Mouse (Mus musculus) limb, embryonic 15.5 days (tissue): ENCODE measurements around the gene Asz1. TPM values are rescaled to one million over a fixed set of nuclear protein-coding genes. Genes with fewer than 3 reads are reported as not detected.

Experiments
- ATAC-seq: fragments of 200-750 bp; cut with Nextera tagmentation; 2 replicates; pipeline ENCODE4 v1.8.0; 2017; ENCODE audit warnings: low read depth, moderate TSS enrichment; ENCODE audit not compliant: insufficient number of reproducible peaks, low FRiP score, low TSS enrichment
- H3K27ac ChIP-seq: fragments of 300-500 bp; sonication (generic); 2 replicates; pipeline ENCODE4 v1.5.1; 2015; ENCODE audit warnings: moderate library complexity, mild to moderate bottlenecking, inconsistent platforms
- H3K27me3 ChIP-seq: fragments of 300-500 bp; sonication (generic); 2 replicates; pipeline ENCODE4 v1.6.1; 2015; ENCODE audit warnings: inconsistent platforms
- H3K36me3 ChIP-seq: fragments of 300-500 bp; sonication (generic); 2 replicates; pipeline ENCODE4 v1.6.1; 2015; ENCODE audit warnings: inconsistent platforms
- H3K4me1 ChIP-seq: fragments of 300-500 bp; sonication (generic); 2 replicates; pipeline ENCODE4 v1.6.1; 2015; ENCODE audit warnings: inconsistent platforms
- H3K4me2 ChIP-seq: fragments of 300-500 bp; sonication (generic); 2 replicates; pipeline ENCODE4 v1.6.1; 2015; ENCODE audit warnings: mild to moderate bottlenecking, inconsistent platforms
- H3K4me3 ChIP-seq: fragments of 300-500 bp; sonication (generic); 2 replicates; pipeline ENCODE4 v1.5.1; 2015; ENCODE audit warnings: mild to moderate bottlenecking, inconsistent platforms
- H3K9ac ChIP-seq: fragments of 300-500 bp; sonication (generic); 2 replicates; pipeline ENCODE4 v1.6.1; 2015; ENCODE audit warnings: inconsistent platforms
- H3K9me3 ChIP-seq: fragments of 300-500 bp; sonication (generic); 2 replicates; pipeline ENCODE4 v1.6.1; 2016; ENCODE audit warnings: inconsistent platforms
- WGBS: fragments of 180-500 bp; shearing (Covaris S2); methylation state at CpG from one replicate; pipeline ENCODE4 v1.1.7; 2015; 5-methylcytosine and 5-hydroxymethylcytosine counted together
- polyA plus RNA-seq: library from polyadenylated mRNA; unstranded; fragments of >200 nt; fragmentation: Nextera tagmentation; extraction: Ambion mirVana; gene quantifications from 2 replicates; pipeline ENCODE4 v1.2.1, GENCODE M21; 2015

Gene Asz1
- not detected in 2 replicates for polyA plus RNA-seq

- Histone ChIP-seq H3K9me3 (no peaks in the 10 kb centered on the region), H3K4me2 (no peak within 1 kb of the TSS), H3K27ac (no peak within 1 kb of the TSS), H3K9ac (no peak within 1 kb of the TSS), H3K4me1 (no peaks in the 10 kb centered on the region), H3K27me3 (no peaks in the 10 kb centered on the region), H3K36me3 (no peaks in the 10 kb centered on the region), H3K4me3 (no peak within 1 kb of the TSS)
- ATAC-seq: no peak
- WGBS: 94% methylated on average over 22 of the region's 22 CpGs
These were observed at the start of gene Asz1 for GRCm38 (mm10) chr6:18108934-18109333. TSS of gene Asz1 (minus strand) at chr6:18109061.

- WGBS: 73% methylated on average over 4 of the region's 4 CpGs
- Histone ChIP-seq H3K27me3 (no peaks in the 10 kb centered on the region), H3K9me3 (no peaks in the 10 kb centered on the region), H3K27ac (no peak overlapping the region), H3K4me1 (no peaks in the 10 kb centered on the region), H3K4me3 (no peak overlapping the region), H3K36me3 (no peaks in the 10 kb centered on the region), H3K4me2 (no peak overlapping the region), H3K9ac (no peak overlapping the region)
- no peak for ATAC-seq
These were observed 44.2 kb upstream of the Asz1 start for GRCm38 (mm10) chr6:18153031-18153430.

GRCm38 (mm10) chr6:18135246-18135645 is 26.4 kb upstream of the Asz1 start:
- H3K4me3 ChIP-seq: no peak overlapping the region
- H3K9ac ChIP-seq: no peak overlapping the region
- H3K36me3 ChIP-seq: no peaks in the 10 kb centered on the region
- WGBS: 19% methylated on average over 1 of the region's 1 CpGs
- ATAC-seq: no peak
- no peaks in the 10 kb centered on the region for H3K9me3 ChIP-seq
- H3K27ac ChIP-seq: no peak overlapping the region
- no peaks in the 10 kb centered on the region for H3K4me1 ChIP-seq
- H3K27me3 ChIP-seq: no peaks in the 10 kb centered on the region
- no peak overlapping the region for H3K4me2 ChIP-seq

GRCm38 (mm10) chr6:18128059-18128458 is 19.2 kb upstream of the Asz1 start:
- WGBS: 81% methylated on average over 4 of the region's 4 CpGs
- H3K9me3 ChIP-seq: no peaks in the 10 kb centered on the region
- H3K4me2 ChIP-seq: no peak overlapping the region
- H3K36me3 ChIP-seq: no peaks in the 10 kb centered on the region
- no peaks in the 10 kb centered on the region for H3K27me3 ChIP-seq
- no peak for ATAC-seq
- H3K9ac ChIP-seq: no peak overlapping the region
- H3K27ac ChIP-seq: no peak overlapping the region
- no peak overlapping the region for H3K4me3 ChIP-seq
- H3K4me1 ChIP-seq: no peaks in the 10 kb centered on the region

GRCm38 (mm10) chr6:18127206-18127983 is 18.5 kb upstream of the Asz1 start:
- no peaks in the 10 kb centered on the region for H3K4me1 ChIP-seq
- 68% methylated on average over 2 of the region's 2 CpGs for WGBS
- H3K4me3 ChIP-seq: no peak overlapping the region
- no peak overlapping the region for H3K9ac ChIP-seq
- no peak for ATAC-seq
- no peak overlapping the region for H3K4me2 ChIP-seq
- H3K9me3 ChIP-seq: no peaks in the 10 kb centered on the region
- H3K27me3 ChIP-seq: no peaks in the 10 kb centered on the region
- no peak overlapping the region for H3K27ac ChIP-seq
- H3K36me3 ChIP-seq: no peaks in the 10 kb centered on the region

GRCm38 (mm10) chr6:18096861-18097260 is 12.0 kb downstream of the Asz1 start:
- Histone ChIP-seq H3K9me3 (no peaks in the 10 kb centered on the region), H3K36me3 (no peaks in the 10 kb centered on the region), H3K27me3 (no peaks in the 10 kb centered on the region), H3K4me3 (no peak overlapping the region), H3K9ac (no peak overlapping the region), H3K27ac (no peak overlapping the region), H3K4me1 (no peaks in the 10 kb centered on the region), H3K4me2 (no peak overlapping the region)
- ATAC-seq: no peak
- 20% methylated on average over 1 of the region's 1 CpGs for WGBS

GRCm38 (mm10) chr6:18089098-18089497 is 19.8 kb downstream of the Asz1 start:
- Histone ChIP-seq H3K9me3 (no peaks in the 10 kb centered on the region), H3K4me2 (no peak overlapping the region), H3K27ac (no peak overlapping the region), H3K9ac (no peak overlapping the region), H3K4me3 (no peak overlapping the region), H3K27me3 (no peaks in the 10 kb centered on the region), H3K36me3 (no peaks in the 10 kb centered on the region), H3K4me1 (no peaks in the 10 kb centered on the region)
- 61% methylated on average over 5 of the region's 5 CpGs for WGBS
- no peak for ATAC-seq

- H3K27me3 ChIP-seq: no peaks in the 10 kb centered on the region
- H3K9me3 ChIP-seq: no peaks in the 10 kb centered on the region
- H3K4me2 ChIP-seq: no peak overlapping the region
- no peak for ATAC-seq
- no peaks in the 10 kb centered on the region for H3K36me3 ChIP-seq
- 51% methylated on average over 5 of the region's 5 CpGs for WGBS
- H3K27ac ChIP-seq: no peak overlapping the region
- no peaks in the 10 kb centered on the region for H3K4me1 ChIP-seq
- no peak overlapping the region for H3K9ac ChIP-seq
- no peak overlapping the region for H3K4me3 ChIP-seq
These were observed 21.6 kb downstream of the Asz1 start for GRCm38 (mm10) chr6:18087160-18087804.

- Histone ChIP-seq H3K4me2 (no peak overlapping the region), H3K4me1 (no peaks in the 10 kb centered on the region), H3K27me3 (no peaks in the 10 kb centered on the region), H3K4me3 (no peak overlapping the region), H3K36me3 (no peaks in the 10 kb centered on the region), H3K9ac (no peak overlapping the region), H3K9me3 (no peaks in the 10 kb centered on the region), H3K27ac (no peak overlapping the region)
- no peak for ATAC-seq
- 31% methylated on average over 1 of the region's 1 CpGs for WGBS
These were observed 30.2 kb downstream of the Asz1 start for GRCm38 (mm10) chr6:18078615-18079014.

- ATAC-seq: no peak
- no peak overlapping the region for H3K9ac ChIP-seq
- no peaks in the 10 kb centered on the region for H3K9me3 ChIP-seq
- no peak overlapping the region for H3K4me3 ChIP-seq
- WGBS: 69% methylated on average over 7 of the region's 7 CpGs
- no peak overlapping the region for H3K27ac ChIP-seq
- no peak overlapping the region for H3K4me2 ChIP-seq
- no peaks in the 10 kb centered on the region for H3K27me3 ChIP-seq
- no peaks in the 10 kb centered on the region for H3K36me3 ChIP-seq
- H3K4me1 ChIP-seq: no peaks in the 10 kb centered on the region
These were observed 31.9 kb downstream of the Asz1 start for GRCm38 (mm10) chr6:18076986-18077385.

GRCm38 (mm10) chr6:18076577-18076976 is 32.3 kb downstream of the Asz1 start:
- 20% methylated on average over 5 of the region's 5 CpGs for WGBS
- Histone ChIP-seq H3K27ac (no peak overlapping the region), H3K27me3 (no peaks in the 10 kb centered on the region), H3K4me1 (no peaks in the 10 kb centered on the region), H3K9ac (no peak overlapping the region), H3K4me2 (no peak overlapping the region), H3K9me3 (no peaks in the 10 kb centered on the region), H3K36me3 (no peaks in the 10 kb centered on the region), H3K4me3 (no peak overlapping the region)
- no peak for ATAC-seq

GRCm38 (mm10) chr6:18057899-18058298 is 51.0 kb downstream of the Asz1 start:
- no peak overlapping the region for H3K4me2 ChIP-seq
- no peak overlapping the region for H3K4me3 ChIP-seq
- H3K36me3 ChIP-seq: no peaks in the 10 kb centered on the region
- H3K9me3 ChIP-seq: no peaks in the 10 kb centered on the region
- H3K4me1 ChIP-seq: no peaks in the 10 kb centered on the region
- H3K27me3 ChIP-seq: no peaks in the 10 kb centered on the region
- no peak for ATAC-seq
- 87% methylated on average over 4 of the region's 4 CpGs for WGBS
- no peak overlapping the region for H3K9ac ChIP-seq
- no peak overlapping the region for H3K27ac ChIP-seq
